8 mouse cellular contexts compared by ENCODE assay signal in genomic region chr14:120910733-120911324, GRCm38 (mm10). TPM values are rescaled to one million over a fixed set of nuclear protein-coding genes. Genes with fewer than 3 reads are reported as not detected.
DNase-seq lines count a peak whose midpoint lies in the region; ATAC-seq lines count a peak whose summit lies in the region.

Gene Ipo5, plus strand, starts transcription at chr14:120911224.

- 1% methylated on average over 71 of the region's 83 CpGs for WGBS in intestine, embryonic 14.5 days

- H3K27ac ChIP-seq in intestine, embryonic 14.5 days (ENCODE audit: low read depth) = peak within 1 kb of the TSS; percentile 90

- H3K27me3 ChIP-seq in intestine, embryonic 14.5 days (replicated peaks; ENCODE audit: control insufficient read depth, insufficient read depth, low read length) = no peaks in the 10 kb centered on the region

- intact Hi-C loops in left cerebral cortex, postnatal 14 days (cut with DNase I) = loop anchor here (5.0 kb wide), 1 partner anchor 79 kb away; no protein-coding TSS in a partner anchor

- H3K4me2 ChIP-seq in intestine, embryonic 14.5 days (ENCODE audit: low read length) = peak within 1 kb of the TSS; percentile 66

- no peaks in the 10 kb centered on the region for H3K9me3 ChIP-seq in intestine, embryonic 14.5 days (ENCODE audit: control insufficient read depth, low read length)

- peaks cover 15% of the 10 kb centered on the region for H3K4me1 ChIP-seq in intestine, embryonic 14.5 days (replicated peaks; ENCODE audit: control insufficient read depth, insufficient read depth, low read length)

- peak within 1 kb of the TSS; percentile 78 for H3K4me3 ChIP-seq in intestine, embryonic 14.5 days (ENCODE audit: low read depth, low read length)

- no peaks in the 10 kb centered on the region for H3K36me3 ChIP-seq in intestine, embryonic 14.5 days (ENCODE audit: control insufficient read depth, insufficient read depth, low read length)

- ATAC-seq in intestine, embryonic 14.5 days (replicated peaks; ENCODE audit: low FRiP score, low TSS enrichment, low read depth) = peak; percentile 98

- H3K9ac ChIP-seq in intestine, embryonic 14.5 days (ENCODE audit: low read length) = peak within 1 kb of the TSS; percentile 89

- DNase-seq in adrenal gland, adult (ENCODE audit: inconsistent age in 2 of 2, low spot score in 1 of 2) = peak; percentile 98
- DNase-seq in embryo, embryonic 10.5 days (ENCODE audit: low spot score) = peak; percentile 97
- peak; percentile 97 for DNase-seq in gastrocnemius, postnatal 25 days
- peak; percentile 95 for DNase-seq in intestine, embryonic 14.5 days (ENCODE audit: low spot score)
- DNase-seq in left cerebral cortex, postnatal 14 days (ENCODE audit: low spot score in 2 of 2) = peak; percentile 95
- peak; percentile 98 for DNase-seq in mesoderm, embryonic 11.5 days (ENCODE audit: low read depth, low spot score)
- DNase-seq in right cerebral cortex, postnatal 36 days (ENCODE audit: low spot score in 2 of 2) = peak; percentile 91 to 92
- peak; percentile 96 for DNase-seq in yolk sac, embryonic 10.5 days (ENCODE audit: low spot score)

RNA-seq across cellular contexts. Expression of gene Ipo5, which starts in this region (rescaled TPM):
- total RNA-seq in gastrocnemius, postnatal 25 days (2021) = 10 to 100 TPM; 96.2 to 99.5 TPM
- polyA plus RNA-seq in intestine, embryonic 14.5 days (2014; fragmentation: Nextera tagmentation; extraction: Ambion mirVana) = 123 and 133 TPM in 2 replicates
- 100 to 1,000 TPM; 111 to 120 TPM for total RNA-seq in left cerebral cortex, postnatal 14 days (2021)

Comparison
In these comparisons a context has a peak if more than half of its experiments do, and no peak if none do; other contexts are left out.
1. Peak in every context shown above with its lines: DNase-seq, ATAC-seq, H3K4me3 ChIP-seq and H3K27ac ChIP-seq.